Mouse (Mus musculus) telencephalon, adult 2 months (tissue): Measurements from ENCODE around the gene Foxr1.
"Not testable (repeated sequence)": the region's sequence is repeated elsewhere in the genome, so short reads cannot be mapped to it uniquely, and the experiment has no call there.

ENCODE experiments used
- DNase-seq: peaks from one replicate; pipeline ENCODE4 v3.0.0-alpha.2; 2011; ENCODE audit warnings: low read depth, low spot score

The Foxr1 gene

GRCm38 (mm10) chr9:44477339-44478228, 36.6 kb upstream of the Foxr1 start:
- no peak for DNase-seq

- no peak for DNase-seq
Observed at GRCm38 (mm10) chr9:44475936-44476335, 35.0 kb upstream of the Foxr1 start.

- DNase-seq, result no peak
Observed at GRCm38 (mm10) chr9:44474327-44474726, 33.4 kb upstream of the Foxr1 start.

GRCm38 (mm10) chr9:44473184-44473583, 32.2 kb upstream of the Foxr1 start:
- no peak for DNase-seq

GRCm38 (mm10) chr9:44468800-44469199, 27.9 kb upstream of the Foxr1 start:
- no peak for DNase-seq

- DNase-seq, result no peak
Observed at GRCm38 (mm10) chr9:44468224-44468623, 27.3 kb upstream of the Foxr1 start.

GRCm38 (mm10) chr9:44461950-44462349, 21.0 kb upstream of the Foxr1 start:
- no peak for DNase-seq

GRCm38 (mm10) chr9:44457035-44457742, 16.3 kb upstream of the Foxr1 start:
- peak; percentile 98 for DNase-seq

- no peak for DNase-seq
Observed at GRCm38 (mm10) chr9:44454891-44455220, 13.9 kb upstream of the Foxr1 start, which contains the start of gene Upk2. TSS of gene Upk2 (minus strand) at chr9:44454976.

- DNase-seq, result no peak
Observed at GRCm38 (mm10) chr9:44454132-44454890, 13.4 kb upstream of the Foxr1 start.

- no peak for DNase-seq
Observed at GRCm38 (mm10) chr9:44450387-44450786, 9.5 kb upstream of the Foxr1 start.

GRCm38 (mm10) chr9:44444402-44445025, 3.6 kb upstream of the Foxr1 start:
- not testable (repeated sequence) for DNase-seq

- no peak for DNase-seq
Observed at GRCm38 (mm10) chr9:44435747-44436146, 5.2 kb downstream of the Foxr1 start.

- no peak for DNase-seq
Observed at GRCm38 (mm10) chr9:44432577-44433185, 8.3 kb downstream of the Foxr1 start.

GRCm38 (mm10) chr9:44423576-44423975, 17.4 kb downstream of the Foxr1 start:
- no peak for DNase-seq

- no peak for DNase-seq
Observed at GRCm38 (mm10) chr9:44420280-44420898, 20.5 kb downstream of the Foxr1 start.

GRCm38 (mm10) chr9:44419730-44420129, 21.2 kb downstream of the Foxr1 start:
- DNase-seq, result not testable (repeated sequence)

- no peak for DNase-seq
Observed at GRCm38 (mm10) chr9:44418519-44419385, 22.2 kb downstream of the Foxr1 start, which contains the start of gene Ccdc84. TSS of gene Ccdc84 (minus strand) at chr9:44418569.

GRCm38 (mm10) chr9:44417892-44418363, 23.0 kb downstream of the Foxr1 start:
- peak; percentile 90 for DNase-seq
